Mouse (Mus musculus) lung, adult 2 months (tissue): ENCODE measurements around the gene Cetn3.

Experiments
- CTCF ChIP-seq: fragments of 200-500 bp; IDR thresholded peaks from 2 replicates; pipeline ENCODE4 v1.5.1; 2011; ENCODE audit warnings: mild to moderate bottlenecking, low read length, control low read depth; ENCODE audit not compliant: insufficient read depth
- POLR2A ChIP-seq: fragments of 200-500 bp; IDR thresholded peaks from 2 replicates; pipeline ENCODE4 v1.6.1; 2011; ENCODE audit warnings: low read depth, mild to moderate bottlenecking, control low read depth, low read length, borderline replicate concordance; ENCODE audit errors: extremely low read depth

GRCm38 (mm10) chr13:81803713-81804112 lies 20.8 kb downstream of the Cetn3 start:
- no peak for TF ChIP-seq POLR2A
- no peak for TF ChIP-seq CTCF
